Mouse (Mus musculus): ENCODE measurements around the gene Nfkb1. TPM values are rescaled to one million over a fixed set of nuclear protein-coding genes. Genes with fewer than 3 reads are reported as not detected.

Gene Nfkb1
- polyA plus RNA-seq, 1 experiment: 38.3 TPM

DNA sequence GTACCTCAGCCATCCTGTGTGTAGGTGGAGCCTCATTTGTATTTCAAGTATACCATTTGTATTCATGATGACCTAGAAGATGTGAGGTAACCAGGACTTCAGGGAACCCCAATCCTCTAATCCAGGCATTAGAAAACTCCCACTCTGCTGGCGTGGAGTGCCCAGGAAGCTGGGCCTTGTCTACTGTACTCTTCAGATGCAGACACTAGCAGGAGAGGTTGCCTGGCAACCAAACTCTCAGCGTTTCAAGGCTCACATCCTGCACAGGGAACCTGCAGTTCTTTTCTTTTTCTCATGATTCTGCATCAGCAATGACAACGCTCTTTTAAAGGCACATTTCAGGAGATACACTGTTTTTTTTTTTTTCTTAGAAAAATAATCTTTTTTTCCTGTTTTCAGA lies 81.1 kb downstream of the Nfkb1 start:
- no peaks in the 10 kb centered on the region for H3K27me3 ChIP-seq (ENCODE audit: control insufficient read depth, insufficient read depth, low read length, poor library complexity, severe bottlenecking)

DNA sequence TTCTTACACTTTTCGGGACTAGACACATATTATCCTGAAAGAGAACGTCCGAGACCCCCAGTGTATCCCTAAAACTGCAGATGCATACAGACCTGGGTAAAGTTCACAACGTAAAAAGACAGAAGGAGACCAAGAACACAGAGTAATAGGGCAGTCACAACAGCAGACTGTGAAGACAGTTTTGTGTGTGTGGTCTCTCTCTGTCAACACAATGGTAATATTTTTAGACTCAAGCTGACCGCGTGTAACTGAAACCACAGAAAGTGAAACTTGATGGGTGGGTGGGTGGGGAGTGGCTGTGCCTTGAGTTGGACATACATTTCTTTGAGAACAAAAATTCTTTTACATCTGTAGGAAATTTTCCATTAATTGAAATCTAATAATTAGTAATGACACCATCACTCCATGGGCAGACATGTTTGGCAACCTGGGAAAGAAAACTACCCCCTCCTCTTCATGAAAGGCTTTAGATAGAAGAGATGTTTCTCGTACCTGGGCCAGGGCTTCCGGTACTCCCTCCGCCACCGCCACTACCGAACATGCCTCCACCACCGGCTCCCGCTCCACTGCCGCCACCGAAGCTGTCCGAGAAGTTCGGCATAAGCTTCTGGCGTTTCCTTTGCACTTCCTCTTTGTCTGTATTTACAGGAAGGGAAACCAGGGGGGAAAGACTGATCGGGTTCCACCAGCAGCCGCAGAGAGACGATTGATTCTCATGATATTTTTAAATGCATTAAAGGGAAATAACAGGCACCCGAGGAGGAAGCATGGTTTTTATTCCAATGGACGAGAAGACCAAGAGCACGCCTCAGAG lies 83.5 kb downstream of the Nfkb1 start:
- no peak for TF ChIP-seq CTCF (IDR thresholded peaks at IDR 0.05; ENCODE audit: low read depth, low read length)
- no peak for TF ChIP-seq EP300 (IDR thresholded peaks at IDR 0.05; ENCODE audit: insufficient read depth, low read depth, low read length)
- TF ChIP-seq POLR2A (IDR thresholded peaks at IDR 0.05; ENCODE audit: insufficient read depth, low read length): no peak
- Histone ChIP-seq H3K36me3 (ENCODE audit: control insufficient read depth, insufficient read depth, low read length, poor library complexity, severe bottlenecking) (no peaks in the 10 kb centered on the region), H3K27me3 (ENCODE audit: control insufficient read depth, insufficient read depth, low read length, poor library complexity, severe bottlenecking) (no peaks in the 10 kb centered on the region), H3K27ac (ENCODE audit: insufficient read depth, low read length) (no peak overlapping the region), H3K4me1 (ENCODE audit: control insufficient read depth, insufficient read depth, low read length) (no peaks in the 10 kb centered on the region), H3K9ac (ENCODE audit: low read depth, poor library complexity, severe bottlenecking) (no peak overlapping the region), H3K9me3 (replicated peaks; ENCODE audit: control insufficient read depth, insufficient read depth, low read length, poor library complexity, severe bottlenecking) (no peaks in the 10 kb centered on the region), H3K4me3 (ENCODE audit: low read depth, low read length) (no peak overlapping the region; the same call in 1 of the 2 replicates)

More for the DNA sequence above, 81.1 kb downstream of the Nfkb1 start:
- no peak overlapping the region for H3K9ac ChIP-seq (ENCODE audit: low read depth, poor library complexity, severe bottlenecking)
- peaks cover 5% of the 10 kb centered on the region; the same call in 1 of the 2 replicates for H3K36me3 ChIP-seq (ENCODE audit: control insufficient read depth, insufficient read depth, low read length, poor library complexity, severe bottlenecking)
- H3K9me3 ChIP-seq (replicated peaks; ENCODE audit: control insufficient read depth, insufficient read depth, low read length, poor library complexity, severe bottlenecking): no peaks in the 10 kb centered on the region
- no peak overlapping the region for H3K4me3 ChIP-seq (ENCODE audit: low read depth, low read length)
- no peak overlapping the region for H3K27ac ChIP-seq (ENCODE audit: insufficient read depth, low read length)
- TF ChIP-seq EP300 (IDR thresholded peaks at IDR 0.05; ENCODE audit: insufficient read depth, low read depth, low read length) (no peak), CTCF (IDR thresholded peaks at IDR 0.05; ENCODE audit: low read depth, low read length) (no peak), POLR2A (IDR thresholded peaks at IDR 0.05; ENCODE audit: insufficient read depth, low read length) (no peak)
- H3K4me1 ChIP-seq (ENCODE audit: control insufficient read depth, insufficient read depth, low read length): no peaks in the 10 kb centered on the region

DNA sequence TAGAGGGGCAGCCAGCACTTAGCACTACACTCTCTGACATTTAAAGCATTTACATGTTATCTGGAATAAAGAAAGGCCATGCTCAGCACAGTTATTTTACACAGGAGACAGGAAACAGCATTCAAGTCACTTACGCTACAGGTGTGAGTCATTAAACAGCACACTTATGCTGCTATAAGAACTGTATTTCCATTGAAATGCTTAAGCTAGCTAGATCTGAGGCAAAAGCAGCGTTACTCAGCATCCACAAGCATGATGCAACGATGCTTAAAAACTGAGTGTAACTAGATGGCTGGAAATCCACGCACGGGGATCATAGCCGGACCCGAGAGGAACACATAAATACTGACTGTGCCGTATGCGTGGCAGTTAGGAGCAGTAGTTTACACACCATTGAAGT lies 84.3 kb downstream of the Nfkb1 start:
- no peaks in the 10 kb centered on the region for H3K9me3 ChIP-seq (replicated peaks; ENCODE audit: control insufficient read depth, insufficient read depth, low read length, poor library complexity, severe bottlenecking)
- TF ChIP-seq CTCF (IDR thresholded peaks at IDR 0.05; ENCODE audit: low read depth, low read length): no peak
- TF ChIP-seq EP300 (IDR thresholded peaks at IDR 0.05; ENCODE audit: insufficient read depth, low read depth, low read length): no peak
- no peaks in the 10 kb centered on the region for H3K27me3 ChIP-seq (ENCODE audit: control insufficient read depth, insufficient read depth, low read length, poor library complexity, severe bottlenecking)
- no peak overlapping the region for H3K4me3 ChIP-seq (ENCODE audit: low read depth, low read length)
- no peak overlapping the region for H3K9ac ChIP-seq (ENCODE audit: low read depth, poor library complexity, severe bottlenecking)
- H3K27ac ChIP-seq (ENCODE audit: insufficient read depth, low read length): no peak overlapping the region
- H3K36me3 ChIP-seq (ENCODE audit: control insufficient read depth, insufficient read depth, low read length, poor library complexity, severe bottlenecking): no peaks in the 10 kb centered on the region
- H3K4me1 ChIP-seq (ENCODE audit: control insufficient read depth, insufficient read depth, low read length): no peaks in the 10 kb centered on the region

DNA sequence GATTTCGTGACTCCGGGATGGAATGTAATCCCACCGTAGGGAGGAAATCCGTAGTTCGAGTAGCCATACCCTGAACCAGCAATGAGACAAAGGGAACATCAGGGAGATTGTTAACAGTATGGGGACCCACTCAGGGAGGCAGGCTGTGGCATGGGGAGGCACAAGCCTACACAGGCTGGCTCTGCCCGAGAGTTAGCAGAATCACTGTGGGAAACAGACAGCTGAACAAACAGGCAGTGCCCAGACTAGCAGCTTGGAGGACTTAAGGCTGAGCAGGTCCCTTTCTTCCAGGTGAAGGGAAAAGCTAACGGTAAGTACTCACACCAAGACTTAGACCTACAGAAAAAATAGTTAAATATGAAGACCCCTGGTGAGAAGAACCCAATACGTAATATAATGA lies 84.8 kb downstream of the Nfkb1 start:
- Histone ChIP-seq H3K4me1 (ENCODE audit: control insufficient read depth, insufficient read depth, low read length) (no peaks in the 10 kb centered on the region), H3K9me3 (replicated peaks; ENCODE audit: control insufficient read depth, insufficient read depth, low read length, poor library complexity, severe bottlenecking) (no peaks in the 10 kb centered on the region), H3K27me3 (ENCODE audit: control insufficient read depth, insufficient read depth, low read length, poor library complexity, severe bottlenecking) (no peaks in the 10 kb centered on the region), H3K4me3 (ENCODE audit: low read depth, low read length) (no peak overlapping the region), H3K36me3 (ENCODE audit: control insufficient read depth, insufficient read depth, low read length, poor library complexity, severe bottlenecking) (no peaks in the 10 kb centered on the region), H3K9ac (ENCODE audit: low read depth, poor library complexity, severe bottlenecking) (no peak overlapping the region), H3K27ac (ENCODE audit: insufficient read depth, low read length) (no peak overlapping the region)
- TF ChIP-seq CTCF (IDR thresholded peaks at IDR 0.05; ENCODE audit: low read depth, low read length): no peak
- no peak for TF ChIP-seq EP300 (IDR thresholded peaks at IDR 0.05; ENCODE audit: insufficient read depth, low read depth, low read length)
- TF ChIP-seq POLR2A (IDR thresholded peaks at IDR 0.05; ENCODE audit: insufficient read depth, low read length): no peak

DNA sequence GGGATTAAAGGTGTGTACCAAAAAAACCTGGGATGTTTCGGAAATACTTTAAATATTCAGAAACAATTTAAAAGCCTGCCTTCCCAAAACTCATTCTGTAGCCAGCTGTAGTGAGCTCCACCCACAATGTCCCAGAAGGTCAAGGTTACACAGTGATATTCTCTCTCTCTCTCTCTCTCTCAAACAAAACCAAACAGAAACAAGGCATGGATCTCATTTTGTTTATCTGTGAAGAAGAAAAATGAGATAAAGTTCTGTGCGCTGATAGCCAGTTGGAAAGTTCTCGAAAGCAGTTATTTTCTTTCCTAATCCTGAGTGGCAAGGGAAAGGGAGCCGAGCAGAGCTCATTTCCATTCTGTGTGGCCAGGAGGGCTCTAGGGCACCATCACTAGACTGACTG lies 85.9 kb downstream of the Nfkb1 start:
- Histone ChIP-seq H3K27me3 (ENCODE audit: control insufficient read depth, insufficient read depth, low read length, poor library complexity, severe bottlenecking) (no peaks in the 10 kb centered on the region), H3K9ac (ENCODE audit: low read depth, poor library complexity, severe bottlenecking) (no peak overlapping the region), H3K4me3 (ENCODE audit: low read depth, low read length) (no peak overlapping the region), H3K36me3 (ENCODE audit: control insufficient read depth, insufficient read depth, low read length, poor library complexity, severe bottlenecking) (no peaks in the 10 kb centered on the region), H3K9me3 (replicated peaks; ENCODE audit: control insufficient read depth, insufficient read depth, low read length, poor library complexity, severe bottlenecking) (no peaks in the 10 kb centered on the region), H3K4me1 (ENCODE audit: control insufficient read depth, insufficient read depth, low read length) (no peaks in the 10 kb centered on the region), H3K27ac (ENCODE audit: insufficient read depth, low read length) (no peak overlapping the region)
- no peak for TF ChIP-seq POLR2A (IDR thresholded peaks at IDR 0.05; ENCODE audit: insufficient read depth, low read length)
- no peak for TF ChIP-seq EP300 (IDR thresholded peaks at IDR 0.05; ENCODE audit: insufficient read depth, low read depth, low read length)
- TF ChIP-seq CTCF (IDR thresholded peaks at IDR 0.05; ENCODE audit: low read depth, low read length): no peak

DNA sequence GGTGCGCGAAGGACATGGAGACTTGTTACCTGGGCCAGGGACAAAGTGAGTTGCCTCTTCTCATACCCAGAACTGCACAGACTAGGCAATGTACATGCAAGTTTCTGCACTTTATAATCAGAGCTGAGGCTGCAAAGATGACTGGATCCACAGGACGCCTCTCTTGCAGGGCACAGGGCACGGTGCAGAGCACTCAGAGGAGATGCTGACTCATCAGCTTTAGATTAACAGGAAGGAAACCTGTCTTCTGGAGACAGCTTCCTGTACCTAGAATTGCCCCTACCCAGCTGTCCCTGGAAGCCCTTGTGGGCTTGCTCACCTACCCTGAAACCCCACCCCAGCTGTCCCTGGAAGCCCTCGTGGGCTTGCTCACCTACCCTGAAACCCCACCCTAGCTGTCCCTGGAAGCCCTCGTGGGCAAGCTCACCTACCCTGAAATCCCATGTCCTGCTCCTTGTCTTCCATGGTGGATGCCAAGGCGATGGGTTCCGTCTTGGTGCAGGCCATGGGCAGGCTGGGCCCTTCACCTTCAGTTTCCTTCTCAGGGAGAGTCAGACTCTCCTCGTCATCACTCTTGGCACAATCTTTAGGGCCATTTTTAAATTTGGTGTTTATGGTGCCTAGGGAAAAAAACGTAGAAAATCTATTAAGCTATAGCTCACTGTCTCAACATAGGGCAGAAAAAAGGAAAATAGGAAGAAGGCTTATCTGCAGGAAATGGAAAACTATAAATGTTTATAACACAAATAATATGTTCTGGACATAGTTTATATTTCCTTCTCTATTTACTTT lies 86.5 kb downstream of the Nfkb1 start:
- Histone ChIP-seq H3K27ac (ENCODE audit: insufficient read depth, low read length) (no peak overlapping the region), H3K36me3 (ENCODE audit: control insufficient read depth, insufficient read depth, low read length, poor library complexity, severe bottlenecking) (no peaks in the 10 kb centered on the region), H3K27me3 (ENCODE audit: control insufficient read depth, insufficient read depth, low read length, poor library complexity, severe bottlenecking) (no peaks in the 10 kb centered on the region), H3K9me3 (replicated peaks; ENCODE audit: control insufficient read depth, insufficient read depth, low read length, poor library complexity, severe bottlenecking) (no peaks in the 10 kb centered on the region), H3K4me1 (ENCODE audit: control insufficient read depth, insufficient read depth, low read length) (no peaks in the 10 kb centered on the region), H3K9ac (ENCODE audit: low read depth, poor library complexity, severe bottlenecking) (no peak overlapping the region), H3K4me3 (ENCODE audit: low read depth, low read length) (no peak overlapping the region)
- no peak for TF ChIP-seq CTCF (IDR thresholded peaks at IDR 0.05; ENCODE audit: low read depth, low read length)
- TF ChIP-seq POLR2A (IDR thresholded peaks at IDR 0.05; ENCODE audit: insufficient read depth, low read length): no peak
- no peak for TF ChIP-seq EP300 (IDR thresholded peaks at IDR 0.05; ENCODE audit: insufficient read depth, low read depth, low read length)
